Mouse (Mus musculus): Measurements from ENCODE around the gene Soat1.

DNA sequence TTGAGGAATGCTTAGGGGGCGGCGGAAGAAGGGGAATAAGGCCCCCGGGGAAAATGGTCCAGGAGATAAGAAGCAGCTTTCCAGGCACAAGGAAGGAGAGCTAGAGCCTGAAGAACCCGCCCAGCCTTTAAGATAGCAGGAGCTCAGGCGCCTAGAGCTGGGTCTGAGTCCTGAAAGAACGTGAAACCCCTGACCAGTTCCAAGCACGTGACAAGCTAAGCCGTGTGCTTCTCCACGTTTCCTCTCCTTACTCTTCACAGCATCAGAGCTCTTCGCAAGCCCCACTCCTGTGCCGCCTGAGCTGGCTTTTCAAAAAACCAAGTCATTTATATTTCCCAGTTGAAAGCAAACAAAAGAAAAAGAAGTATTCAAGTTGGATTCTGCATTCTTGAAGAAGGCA, 1.1 kb downstream of the Soat1 start:
- no peak for TF ChIP-seq POLR2A (IDR thresholded peaks at IDR 0.05; ENCODE audit: control insufficient read depth, low read depth, low read length)
- no peak for TF ChIP-seq CTCF (IDR thresholded peaks at IDR 0.05; ENCODE audit: control insufficient read depth, insufficient read depth, insufficient replicate concordance, low read depth, low read length)
